Mouse (Mus musculus): Measurements from ENCODE around the gene Rgp1.

DNA sequence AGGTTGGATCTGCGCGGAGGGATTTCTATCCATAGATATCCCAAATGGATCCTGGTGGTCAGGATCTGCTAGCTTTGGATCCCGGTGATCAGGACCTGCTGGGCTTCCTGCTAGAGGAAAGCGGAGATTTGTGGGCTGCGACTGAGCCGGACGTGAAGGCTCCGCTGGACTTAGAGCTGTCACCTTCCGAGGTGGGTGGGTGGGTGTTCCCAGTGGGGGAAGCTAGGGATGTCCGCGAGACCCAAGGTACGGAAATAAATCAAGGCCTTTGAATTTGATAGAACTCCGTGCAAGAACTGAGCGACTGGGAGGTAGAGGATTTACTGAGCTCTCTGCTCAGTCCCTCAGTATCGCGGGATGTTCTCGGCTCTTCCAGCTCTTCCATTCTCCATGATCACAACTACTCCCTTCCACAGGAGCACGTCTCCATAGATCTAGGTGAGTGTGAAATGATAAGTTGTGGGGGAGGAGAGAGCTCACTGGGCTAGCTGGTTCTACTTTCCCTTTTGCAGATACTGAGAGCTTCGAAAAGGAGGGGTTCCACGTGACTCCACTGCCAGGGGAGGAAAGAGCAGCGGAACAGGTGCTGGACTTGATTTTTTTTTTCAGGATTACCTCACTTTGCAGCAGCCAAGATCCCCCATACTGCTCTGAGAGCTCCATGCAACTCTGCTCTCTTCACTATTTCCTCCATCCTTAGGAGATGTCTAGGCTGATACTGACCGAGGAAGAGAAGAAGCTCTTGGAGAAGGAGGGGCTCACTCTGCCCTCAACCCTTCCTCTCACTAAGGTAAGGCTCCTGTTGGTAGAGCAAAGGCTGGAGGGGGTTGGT lies 15.5 kb upstream of the Rgp1 start:
- TF ChIP-seq CTCF (IDR thresholded peaks at IDR 0.05; ENCODE audit: borderline replicate concordance, extremely low read depth, insufficient read depth, insufficient read length) (no peak), POLR2A (IDR thresholded peaks at IDR 0.05; ENCODE audit: borderline replicate concordance, extremely low read depth, insufficient read depth, insufficient read length, poor library complexity, severe bottlenecking) (no peak)

Measured in brain, embryonic 14.5 days (tissue).